Mouse (Mus musculus): ENCODE measurements around the gene Bcl2l13.

- TF ChIP-seq HCFC1 (IDR thresholded peaks at IDR 0.05; ENCODE audit: borderline replicate concordance, insufficient read depth, low read length) (no peak), MAFK (IDR thresholded peaks at IDR 0.05; ENCODE audit: insufficient read depth, low read depth, low read length) (0 out of 2 replicates have a peak, but pooled peaks have one; percentile 6)
These were observed 96.6 kb downstream of the Bcl2l13 start for GRCm38 (mm10) chr6:120932597-120932996.
